Mouse (Mus musculus) MEL (cell line): ENCODE data around the gene Per2.

Experiments
- CHD2 ChIP-seq: IDR thresholded peaks from 2 replicates; pipeline ENCODE4 v1.6.1; 2011; ENCODE audit warnings: low read length, improper control_type of control experiment
- CTCF ChIP-seq, 3 experiments: IDR thresholded peaks in 2 of 3; conservative IDR thresholded peaks in 1 of 3; 2 replicates each; pipeline ENCODE4 v1.5.1; 2011 to 2012; ENCODE audit warnings: low read length in 3 of 3, low read depth in 2 of 3, mild to moderate bottlenecking in 2 of 3, improper control_type of control experiment in 1 of 3, inconsistent platforms in 1 of 3, mixed read lengths in 1 of 3, moderate library complexity in 1 of 3; ENCODE audit not compliant: control insufficient read depth in 1 of 3, insufficient read depth in 1 of 3, poor library complexity in 1 of 3, severe bottlenecking in 1 of 3
- E2F4 ChIP-seq: IDR thresholded peaks from 2 replicates; pipeline ENCODE4 v1.6.1; 2011; ENCODE audit warnings: low read depth, low read length, improper control_type of control experiment, borderline replicate concordance
- GATA1 ChIP-seq: IDR thresholded peaks from 2 replicates; pipeline ENCODE4 v1.6.1; 2011; ENCODE audit warnings: low read depth, low read length, improper control_type of control experiment
- POLR2A ChIP-seq, 2 experiments: IDR thresholded peaks; 2 replicates each; pipeline ENCODE4 v1.6.1; 2011 to 2012; ENCODE audit warnings: low read length in 2 of 2, mild to moderate bottlenecking in 2 of 2, control low read depth in 1 of 2, improper control_type of control experiment in 1 of 2, low read depth in 1 of 2, moderate library complexity in 1 of 2; ENCODE audit not compliant: control insufficient read depth in 1 of 2, insufficient read depth in 1 of 2, poor library complexity in 1 of 2
- USF1 ChIP-seq: IDR thresholded peaks from 2 replicates; pipeline ENCODE4 v1.6.1; 2014; ENCODE audit warnings: low read depth, mild to moderate bottlenecking, inconsistent platforms, low read length, improper control_type of control experiment, moderate library complexity
- ZC3H11A ChIP-seq: IDR thresholded peaks from 2 replicates; pipeline ENCODE4 v1.6.1; 2012; ENCODE audit warnings: low read depth, mild to moderate bottlenecking, inconsistent platforms, low read length, improper control_type of control experiment

GRCm38 (mm10) chr1:91420601-91421065 lies 38.5 kb downstream of the Per2 start:
- TF ChIP-seq CTCF (IDR thresholded peaks at IDR 0.05 in 2 of 3, conservative IDR thresholded peaks at IDR 0.05 in 1 of 3; ENCODE audit: control insufficient read depth in 1 of 3, insufficient read depth in 1 of 3, low read depth in 2 of 3, low read length in 3 of 3, poor library complexity in 1 of 3, severe bottlenecking in 1 of 3) (no peak), USF1 (no peak), POLR2A (IDR thresholded peaks at IDR 0.05; ENCODE audit: control insufficient read depth in 1 of 2, insufficient read depth in 1 of 2, low read depth in 1 of 2, low read length in 2 of 2, poor library complexity in 1 of 2) (no peak), ZC3H11A (no peak), GATA1 (no peak), CHD2 (no peak), E2F4 (no peak)
